9 mouse cellular contexts compared by ENCODE assay signal in the genomic region with DNA sequence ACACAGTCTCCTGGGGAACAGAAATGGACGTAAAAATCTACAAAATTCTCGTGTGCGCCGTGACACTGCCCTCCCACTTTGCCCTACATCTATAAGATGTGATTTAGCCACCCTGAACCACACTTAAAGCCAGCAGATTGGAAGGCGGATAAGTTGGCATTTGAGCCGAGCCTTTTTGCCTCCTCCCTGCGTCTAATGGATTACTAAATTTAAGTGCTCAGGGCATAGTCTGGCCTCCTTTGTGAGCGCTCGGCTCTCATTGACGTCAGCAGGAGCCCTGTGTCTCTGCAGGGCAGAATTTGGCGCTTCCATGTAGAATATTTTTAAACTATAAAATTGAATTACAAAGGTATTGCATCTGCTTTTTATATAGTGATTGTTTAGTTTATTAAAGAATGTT.
DNase-seq lines count a peak whose midpoint lies in the region; ATAC-seq and TF ChIP-seq lines count a peak whose summit lies in the region.
"Had no signal": no experiment of that assay in that cellular context is flagged by ENCODE, and none has a peak within 500 bp of the region (broad histone marks: within the 10 kb centered on the region; RNA-seq: fewer than 3 reads in every experiment).

No protein-coding gene starts in this region.

- no peak for TF ChIP-seq POLR2A in olfactory bulb, adult 2 months (IDR thresholded peaks at IDR 0.05; ENCODE audit: insufficient read depth, low read depth, low read length)

- intact Hi-C loops in heart, postnatal 14 days (cut with DNase I): no loop called here

- 33% methylated on average over 11 of the region's 11 CpGs for WGBS in hindbrain, postnatal 0 days
- WGBS in hindbrain, embryonic 13.5 days: 40% methylated on average over 11 of the region's 11 CpGs
- 36% methylated on average over 11 of the region's 11 CpGs for WGBS in olfactory bulb, adult 2 months

- peak; percentile 27 for DNase-seq in hindbrain, postnatal 0 days (ENCODE audit: low spot score)
- DNase-seq in cerebellum, adult 9-10 months: peak; percentile 65
- peak; percentile 68 for DNase-seq in kidney, adult 9 months
- DNase-seq in heart, postnatal 14 days: no peak
- DNase-seq in gastrocnemius, adult 8-10 months (ENCODE audit: low spot score in 2 of 2): no peak
- DNase-seq: lung, postnatal 4 days had no signal

- H3K4me1 ChIP-seq in hindbrain, postnatal 0 days (ENCODE audit: insufficient read depth, low read length): 0 out of 2 replicates have a peak, but pooled peaks cover 4% of the 10 kb centered on the region
- 0 out of 2 replicates have a peak, but pooled peaks cover 4% of the 10 kb centered on the region for H3K4me1 ChIP-seq in hindbrain, embryonic 13.5 days (replicated peaks)
- H3K4me1 ChIP-seq in olfactory bulb, adult 2 months (ENCODE audit: control insufficient read depth, insufficient read depth, low read length): peaks cover 7% of the 10 kb centered on the region; the same call in 1 of the 2 replicates

- no peak overlapping the region for H3K4me2 ChIP-seq in hindbrain, postnatal 0 days (ENCODE audit: low read depth, low read length)
- H3K4me2 ChIP-seq in hindbrain, embryonic 13.5 days: no peak overlapping the region
- H3K4me2 ChIP-seq: forebrain, embryonic 13.5 days had no signal

- H3K9me3 ChIP-seq in hindbrain, postnatal 0 days (ENCODE audit: low read length): no peaks in the 10 kb centered on the region
- H3K9me3 ChIP-seq in hindbrain, embryonic 13.5 days: no peaks in the 10 kb centered on the region
- H3K9me3 ChIP-seq: forebrain, embryonic 13.5 days had no signal

- no peak overlapping the region for H3K27ac ChIP-seq in hindbrain, postnatal 0 days
- no peak overlapping the region for H3K27ac ChIP-seq in hindbrain, embryonic 13.5 days
- H3K27ac ChIP-seq in olfactory bulb, adult 2 months (ENCODE audit: insufficient read depth, low read depth, low read length): 0 out of 2 replicates have a peak overlapping the region, but pooled peaks have one; percentile 26
- H3K27ac ChIP-seq: forebrain, embryonic 13.5 days had no signal

- no peak overlapping the region for H3K4me3 ChIP-seq in hindbrain, postnatal 0 days (ENCODE audit: low read length)
- H3K4me3 ChIP-seq in hindbrain, embryonic 13.5 days: no peak overlapping the region
- no peak overlapping the region for H3K4me3 ChIP-seq in olfactory bulb, adult 2 months (ENCODE audit: insufficient read depth, low read depth, low read length)
- H3K4me3 ChIP-seq: forebrain, embryonic 13.5 days had no signal

- no peaks in the 10 kb centered on the region for H3K27me3 ChIP-seq in hindbrain, postnatal 0 days (ENCODE audit: insufficient read depth, low read length)
- no peaks in the 10 kb centered on the region for H3K27me3 ChIP-seq in hindbrain, embryonic 13.5 days
- H3K27me3 ChIP-seq: forebrain, embryonic 13.5 days had no signal

- no peak for ATAC-seq in hindbrain, postnatal 0 days
- no peak for ATAC-seq in hindbrain, embryonic 13.5 days (ENCODE audit: low FRiP score)
- ATAC-seq: forebrain, embryonic 13.5 days had no signal

- H3K36me3 ChIP-seq in hindbrain, postnatal 0 days (ENCODE audit: insufficient read depth, low read length): no peaks in the 10 kb centered on the region
- no peaks in the 10 kb centered on the region for H3K36me3 ChIP-seq in hindbrain, embryonic 13.5 days

- TF ChIP-seq CTCF in hindbrain, postnatal 0 days (IDR thresholded peaks at IDR 0.05; ENCODE audit: low read depth): no peak
- no peak for TF ChIP-seq CTCF in olfactory bulb, adult 2 months (IDR thresholded peaks at IDR 0.05; ENCODE audit: insufficient read depth, low read depth, low read length)

- H3K9ac ChIP-seq in hindbrain, postnatal 0 days (replicated peaks; ENCODE audit: low read length): no peak overlapping the region
- H3K9ac ChIP-seq in hindbrain, embryonic 13.5 days: no peak overlapping the region
- H3K9ac ChIP-seq: forebrain, embryonic 13.5 days had no signal

Comparison
In these comparisons a context has a peak if more than half of its experiments do, and no peak if none do; other contexts are left out.
1. DNase-seq: peak in hindbrain, postnatal 0 days (single experiment), cerebellum, adult 9-10 months (single experiment) and kidney, adult 9 months (single experiment); none in heart, postnatal 14 days (0 of 2) and gastrocnemius, adult 8-10 months (0 of 2).